Comparison of ENCODE assay signal across 22 mouse cellular contexts in genomic region chr19:16061821-16062220, GRCm38 (mm10).
DNase-seq lines count a peak whose midpoint lies in the region; ATAC-seq and TF ChIP-seq lines count a peak whose summit lies in the region.
"Had no signal": no experiment of that assay in that cellular context is flagged by ENCODE, and none has a peak within 500 bp of the region (broad histone marks: within the 10 kb centered on the region; RNA-seq: fewer than 3 reads in every experiment).

No protein-coding gene starts in this region.

- ATAC-seq in kidney, postnatal 0 days (replicated peaks; ENCODE audit: low FRiP score, low read depth), result no peak
- no peak for ATAC-seq in neural tube, embryonic 15.5 days (ENCODE audit: low FRiP score)
- ATAC-seq: forebrain, embryonic 14.5 days; midbrain, embryonic 16.5 days; Patski had no signal

- no peaks in the 10 kb centered on the region for H3K27me3 ChIP-seq in kidney, postnatal 0 days (ENCODE audit: insufficient read depth, low read length)
- H3K27me3 ChIP-seq in neural tube, embryonic 15.5 days (replicated peaks), result no peaks in the 10 kb centered on the region
- H3K27me3 ChIP-seq: embryonic facial prominence, embryonic 12.5 days; liver, embryonic 13.5 days; Patski had no signal

- H3K9ac ChIP-seq in kidney, postnatal 0 days (ENCODE audit: low read depth, low read length), result no peak overlapping the region
- H3K9ac ChIP-seq in neural tube, embryonic 15.5 days (replicated peaks), result no peak overlapping the region
- H3K9ac ChIP-seq: embryonic facial prominence, embryonic 12.5 days; hindbrain, embryonic 14.5 days; liver, embryonic 13.5 days; lung, embryonic 14.5 days had no signal

- no peaks in the 10 kb centered on the region for H3K36me3 ChIP-seq in kidney, postnatal 0 days (ENCODE audit: insufficient read depth, low read length)
- H3K36me3 ChIP-seq in neural tube, embryonic 15.5 days, result no peaks in the 10 kb centered on the region
- H3K36me3 ChIP-seq: embryonic facial prominence, embryonic 12.5 days; liver, embryonic 13.5 days had no signal

- H3K9me3 ChIP-seq in kidney, postnatal 0 days (replicated peaks; ENCODE audit: low read length), result no peaks in the 10 kb centered on the region
- no peaks in the 10 kb centered on the region for H3K9me3 ChIP-seq in neural tube, embryonic 15.5 days (replicated peaks)
- H3K9me3 ChIP-seq: embryonic facial prominence, embryonic 12.5 days; liver, embryonic 13.5 days had no signal

- H3K4me2 ChIP-seq in kidney, postnatal 0 days (ENCODE audit: low read length), result peak overlapping the region; percentile 44
- H3K4me2 ChIP-seq in neural tube, embryonic 15.5 days, result peak overlapping the region; percentile 31
- H3K4me2 ChIP-seq: embryonic facial prominence, embryonic 12.5 days; hindbrain, embryonic 14.5 days; liver, embryonic 13.5 days had no signal

- DNase-seq in kidney, postnatal 0 days (ENCODE audit: low spot score), result peak; percentile 72
- DNase-seq in kidney, adult 8-10 months, result no peak
- DNase-seq in ovary, postnatal 36 days (ENCODE audit: low spot score), result peak; percentile 44
- no peak for DNase-seq in ovary, postnatal 10 days (ENCODE audit: low spot score)
- DNase-seq in adrenal gland, postnatal 36 days, result peak; percentile 40 to 41
- no peak for DNase-seq in layer of hippocampus, adult 2 months (ENCODE audit: low spot score in 2 of 2)
- DNase-seq: cerebellum, adult 9-11 months; gastrocnemius, postnatal 10 days; heart, adult 2 months; heart, postnatal 36 days; kidney, postnatal 14 days; liver, embryonic 13.5 days; right cerebral cortex, postnatal 14 days; thymus, postnatal 14 days had no signal

- TF ChIP-seq CTCF in kidney, postnatal 0 days (IDR thresholded peaks at IDR 0.05; ENCODE audit: low read depth), result no peak
- no peak for TF ChIP-seq CTCF in layer of hippocampus, adult 2 months (conservative IDR thresholded peaks at IDR 0.05)

- H3K27ac ChIP-seq in kidney, postnatal 0 days, result no peak overlapping the region
- H3K27ac ChIP-seq in neural tube, embryonic 15.5 days (replicated peaks), result no peak overlapping the region
- no peak overlapping the region for H3K27ac ChIP-seq in layer of hippocampus, adult 2 months
- H3K27ac ChIP-seq: embryonic facial prominence, embryonic 12.5 days; heart, adult 2 months; hindbrain, embryonic 14.5 days; liver, embryonic 13.5 days had no signal

- H3K4me1 ChIP-seq in kidney, postnatal 0 days (replicated peaks; ENCODE audit: insufficient read depth, low read length), result no peaks in the 10 kb centered on the region
- peaks cover 12% of the 10 kb centered on the region for H3K4me1 ChIP-seq in neural tube, embryonic 15.5 days
- H3K4me1 ChIP-seq: embryonic facial prominence, embryonic 12.5 days had no signal

- 36% methylated on average over 11 of the region's 11 CpGs for WGBS in kidney, postnatal 0 days
- 63% methylated on average over 11 of the region's 11 CpGs for WGBS in neural tube, embryonic 15.5 days

- no peak overlapping the region for H3K4me3 ChIP-seq in kidney, postnatal 0 days (replicated peaks; ENCODE audit: low read depth, low read length)
- H3K4me3 ChIP-seq in neural tube, embryonic 15.5 days (replicated peaks), result no peak overlapping the region
- no peak overlapping the region for H3K4me3 ChIP-seq in layer of hippocampus, adult 2 months
- H3K4me3 ChIP-seq: embryonic facial prominence, embryonic 12.5 days; heart, adult 2 months; liver, embryonic 13.5 days; megakaryocyte, embryonic 14.5 days had no signal

Comparison
In these comparisons a context has a peak if more than half of its experiments do, and no peak if none do; other contexts are left out.
1. DNase-seq: peak in kidney, postnatal 0 days (single experiment), ovary, postnatal 36 days (single experiment) and adrenal gland, postnatal 36 days (2 of 2); none in kidney, adult 8-10 months (0 of 2), ovary, postnatal 10 days (single experiment) and layer of hippocampus, adult 2 months (0 of 2).